Mouse (Mus musculus): ENCODE results near the gene Notch1.

DNA sequence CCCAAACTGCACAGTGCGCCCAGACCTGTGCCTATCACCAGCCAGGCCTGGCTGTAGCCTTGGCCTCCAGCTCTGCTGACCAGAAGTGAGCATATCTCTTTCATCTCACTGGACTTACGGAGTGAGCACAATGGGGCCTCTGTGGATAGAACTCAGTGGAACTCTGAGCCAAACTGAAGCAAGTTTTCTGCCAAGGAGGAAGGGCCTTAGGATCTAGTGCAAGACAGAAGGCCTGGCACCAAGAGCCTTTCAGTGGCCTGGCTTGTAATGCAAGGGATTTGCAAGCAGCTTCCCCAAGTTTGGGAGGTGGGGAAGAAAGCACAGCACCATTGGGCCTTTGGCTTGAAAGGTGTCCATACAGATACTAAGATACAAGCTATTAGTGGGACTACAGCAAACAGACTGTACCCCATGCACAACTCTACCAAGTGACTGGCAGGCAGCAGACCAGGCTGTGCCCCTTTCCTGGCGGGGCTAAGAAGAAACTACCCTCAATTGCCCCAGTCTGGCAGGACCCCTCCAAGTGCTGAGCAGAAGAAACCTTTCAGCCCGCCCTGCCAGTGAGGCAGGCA, 16.4 kb downstream of the Notch1 start:
- TF ChIP-seq CTCF (IDR thresholded peaks at IDR 0.05; ENCODE audit: low read depth, low read length) (no peak), POLR2A (IDR thresholded peaks at IDR 0.05; ENCODE audit: extremely low read depth, insufficient read depth, low read length) (no peak)
